Mouse (Mus musculus) heart, postnatal 0 days (tissue): ENCODE results near the gene Atp1a1.

ENCODE experiments used
- CTCF ChIP-seq: IDR thresholded peaks from 2 replicates; pipeline ENCODE4 v1.5.1; 2016; ENCODE audit warnings: antibody characterized with exemption, control low read depth, low read depth
- EP300 ChIP-seq: IDR thresholded peaks from 2 replicates; pipeline ENCODE4 v1.6.1; 2016; ENCODE audit warnings: antibody characterized with exemption, low read depth

GRCm38 (mm10) chr3:101596686-101597085 lies 7.8 kb downstream of the Atp1a1 start:
- TF ChIP-seq CTCF (no peak), EP300 (no peak)
